Mouse (Mus musculus): Measurements from ENCODE around the gene Trip6.

Trip6 gene

GRCm38 (mm10) chr5:137263897-137264720 is 50.1 kb downstream of the Trip6 start:
- no peak for DNase-seq
